Mouse (Mus musculus): Measurements from ENCODE around the gene 5530401A14Rik. TPM values are rescaled to one million over a fixed set of nuclear protein-coding genes. Genes with fewer than 3 reads are reported as not detected.

5530401A14Rik gene
- total RNA-seq (2021): under 1 TPM in 1 of 2 experiments, not detected in 1; 0.29 TPM
- long read RNA-seq, experiment 1, partial matches to known transcripts: 0 of 4 reads
- long read RNA-seq, experiment 1, other reads (novel, unspliced or antisense): 4 of 4 reads
- long read RNA-seq, experiment 2, partial matches to known transcripts: 0 of 4 reads
- long read RNA-seq, experiment 2, other reads (novel, unspliced or antisense): 4 of 4 reads

DNA sequence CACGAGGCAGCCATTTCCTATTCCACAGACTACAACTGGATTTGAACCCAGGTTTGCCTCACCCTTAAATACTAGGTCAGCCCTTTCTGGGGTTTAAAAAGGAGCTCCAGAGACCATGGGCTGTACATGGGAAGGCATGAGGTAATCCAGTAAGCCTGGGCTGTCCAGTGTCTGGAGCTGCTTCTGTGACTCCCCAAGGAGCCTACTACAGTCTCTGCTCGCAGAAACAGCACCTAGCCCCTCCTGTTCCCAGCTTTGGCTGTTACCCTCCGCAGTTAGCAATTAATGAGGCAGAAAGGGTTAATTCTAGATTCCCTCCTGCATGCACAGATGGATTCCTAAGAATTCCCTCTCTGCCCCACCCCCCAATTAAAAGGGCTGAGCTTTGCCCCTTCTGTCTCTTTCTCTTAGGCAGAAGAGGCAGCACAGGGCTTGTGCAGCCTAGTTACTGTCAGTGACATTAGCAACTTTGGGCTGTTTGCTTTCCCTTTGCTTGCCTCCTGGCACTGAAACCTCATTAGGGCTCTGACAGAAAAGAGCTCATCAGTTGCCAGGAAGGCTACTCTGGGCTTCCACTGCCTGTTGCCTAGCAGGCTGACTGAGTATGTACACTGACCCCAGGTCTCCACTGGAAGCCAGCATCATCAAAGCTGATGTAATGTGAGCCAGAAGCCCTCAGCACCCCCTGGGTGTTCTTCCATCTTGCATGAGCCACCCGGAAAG lies at the start of gene 5530401A14Rik:
5530401A14Rik (plus strand) TSS at position 424 of the 723 bp plus-strand sequence.
- DNase-seq (ENCODE audit: low spot score in 2 of 2): peak; percentile 24 to 65
- intact Hi-C loops (cut with DNase I): loop anchor here (10.0 kb wide), 1 partner anchor 104 kb away; the partner anchor contains the start of gene Asic2

DNA sequence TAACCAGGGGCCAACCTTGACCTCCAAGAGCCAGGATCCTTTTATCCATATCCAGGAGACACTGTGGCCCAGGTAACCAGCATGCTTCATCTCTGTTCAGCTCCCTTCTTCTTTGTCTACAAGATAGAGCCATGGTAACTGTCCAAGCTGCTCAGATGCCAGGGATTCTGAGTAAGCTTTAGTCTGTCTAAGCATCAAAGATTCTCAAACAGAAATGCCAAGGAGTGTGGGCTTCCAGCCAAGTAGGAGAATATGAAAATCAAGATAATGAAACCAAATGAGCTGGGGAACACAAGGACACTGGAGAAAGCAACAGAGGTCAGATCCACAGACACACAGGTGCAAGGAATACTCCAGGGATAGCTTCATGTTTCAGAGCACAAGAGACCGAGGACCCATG lies 45.7 kb upstream of the 5530401A14Rik start:
- intact Hi-C loops (cut with DNase I): no loop called here
- peak; percentile 65 to 80 for DNase-seq (ENCODE audit: low spot score in 2 of 2)

DNA sequence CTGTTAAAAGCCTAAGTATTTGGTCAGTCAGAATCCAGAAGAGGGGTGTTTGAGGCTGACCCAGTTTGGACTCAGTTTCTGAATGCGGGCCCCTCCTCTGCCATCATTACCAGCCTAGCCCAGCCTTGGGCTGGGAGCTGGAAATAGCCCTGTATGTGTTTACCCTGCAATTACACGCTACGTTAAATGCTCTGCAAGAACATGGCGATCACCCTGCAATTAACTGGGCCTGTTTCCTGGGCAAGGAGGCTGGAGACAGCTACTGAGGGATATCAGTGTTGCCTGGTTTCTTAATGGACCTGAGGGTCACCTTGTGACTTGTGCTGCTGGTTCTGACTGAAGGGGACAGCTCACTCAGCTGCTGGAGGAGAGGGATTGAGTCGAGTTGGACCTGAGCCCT lies 43.9 kb upstream of the 5530401A14Rik start:
- intact Hi-C loops (cut with DNase I): no loop called here
- no peak for DNase-seq (ENCODE audit: low spot score in 2 of 2)

DNA sequence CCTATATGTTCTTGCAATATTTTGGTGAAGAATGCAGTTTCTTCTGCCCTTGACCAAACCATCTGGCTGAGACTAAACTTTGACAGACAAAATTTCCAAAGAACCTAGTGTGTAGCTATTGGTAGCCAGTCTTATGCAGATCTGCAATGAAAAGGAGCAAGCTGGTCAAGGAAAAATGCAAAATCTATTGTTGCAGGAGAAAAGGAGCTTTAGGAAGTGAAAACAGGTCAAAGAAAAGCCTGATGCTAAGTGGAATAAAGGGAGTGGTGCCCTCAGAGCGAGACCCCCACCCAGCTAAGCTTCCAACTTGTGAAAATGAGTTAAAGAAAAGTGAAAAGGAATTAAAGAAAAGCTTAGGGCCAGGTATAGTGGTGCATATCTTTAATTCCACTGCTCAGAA lies 28.1 kb upstream of the 5530401A14Rik start:
- intact Hi-C loops (cut with DNase I): no loop called here
- DNase-seq (ENCODE audit: low spot score in 2 of 2): no peak

DNA sequence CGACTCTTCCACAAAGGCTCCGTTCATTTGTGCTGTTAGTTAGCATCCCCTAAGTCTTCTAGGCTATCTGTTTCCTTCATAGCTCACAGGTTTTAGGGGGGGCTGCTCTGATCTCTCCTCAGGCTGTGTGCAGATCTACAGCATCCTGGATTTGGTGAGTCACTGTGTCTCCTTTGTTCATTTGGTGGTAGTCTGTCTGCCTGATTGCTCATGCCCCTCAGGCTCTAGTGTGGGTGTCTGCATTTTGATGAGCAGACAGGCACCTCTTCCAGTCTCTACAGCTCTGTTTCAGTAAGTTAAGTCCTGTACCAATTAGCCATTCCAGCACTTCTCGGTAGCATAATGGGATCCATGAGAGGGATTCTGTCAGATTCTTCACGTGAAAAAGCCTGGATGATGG lies 22.0 kb upstream of the 5530401A14Rik start:
- intact Hi-C loops (cut with DNase I): no loop called here
- no peak for DNase-seq (ENCODE audit: low spot score in 2 of 2)

DNA sequence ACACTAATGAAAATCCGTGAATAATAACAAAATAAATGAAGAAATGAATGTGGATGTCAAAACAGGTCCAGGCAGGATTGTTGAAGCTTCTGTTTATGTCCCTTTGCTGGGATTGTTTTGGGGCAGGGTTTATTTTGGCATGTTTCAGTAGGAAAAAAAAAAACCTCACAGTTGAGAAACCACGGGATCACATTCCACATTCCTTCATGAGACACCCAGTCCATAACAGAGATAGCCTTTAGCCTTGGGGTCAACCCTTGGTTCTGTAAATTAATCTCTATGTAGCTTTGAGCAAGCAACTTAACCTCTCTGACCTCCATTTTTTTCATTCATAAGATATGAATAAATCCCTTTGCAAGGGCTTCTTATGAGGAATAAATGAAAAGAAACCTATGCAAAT lies 19.5 kb upstream of the 5530401A14Rik start:
- intact Hi-C loops (cut with DNase I): no loop called here
- DNase-seq (ENCODE audit: low spot score in 2 of 2): no peak

DNA sequence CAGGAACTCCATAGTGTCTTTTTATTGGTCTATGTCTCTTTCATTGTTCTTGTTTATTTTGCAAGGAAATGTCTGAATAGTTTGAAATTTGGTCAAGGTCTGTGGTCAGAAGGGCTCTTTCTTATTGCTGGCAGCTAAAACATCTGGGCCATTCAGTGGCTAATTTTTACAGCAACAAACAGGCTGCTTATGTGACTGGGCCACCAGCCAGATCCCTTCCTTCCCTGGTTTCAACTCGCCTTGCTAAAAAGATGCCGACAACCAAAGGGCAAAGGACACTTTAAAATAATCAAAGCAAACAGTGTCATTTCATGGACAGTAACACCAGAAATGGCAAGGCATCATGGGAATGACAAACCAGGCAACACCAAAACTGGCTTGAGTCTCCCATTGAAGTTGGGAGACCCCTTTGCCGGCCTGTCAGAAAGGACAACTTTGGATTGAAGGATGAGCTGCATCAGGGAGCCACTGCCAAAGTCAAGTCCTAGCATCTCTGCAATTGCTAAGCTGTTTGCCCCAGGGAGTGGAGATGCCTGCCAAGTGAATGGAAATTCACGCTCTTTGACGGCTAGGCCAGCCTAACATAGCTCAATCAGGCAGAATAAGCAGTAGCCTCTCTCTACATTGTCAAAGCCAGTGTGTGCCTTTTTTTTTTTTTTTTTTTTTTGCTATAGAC lies 15.3 kb upstream of the 5530401A14Rik start:
- DNase-seq (ENCODE audit: low spot score in 2 of 2): no peak
- intact Hi-C loops (cut with DNase I): no loop called here

DNA sequence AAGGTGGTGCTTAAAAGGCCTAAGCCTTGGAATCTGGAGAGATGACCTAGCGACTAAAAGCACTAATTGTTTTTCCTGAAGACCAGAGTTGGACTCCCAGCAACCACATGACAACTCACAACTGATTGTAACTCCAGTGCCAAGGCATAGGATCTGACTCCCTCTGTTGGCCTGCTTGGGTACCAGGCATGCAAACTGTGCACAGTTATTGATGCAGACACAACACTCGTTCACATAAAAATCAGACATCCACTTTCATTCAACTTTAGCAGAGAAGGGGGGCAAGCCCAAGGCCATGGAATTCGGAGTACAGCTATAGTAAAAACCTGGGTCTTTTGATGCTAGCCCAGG lies 14.8 kb upstream of the 5530401A14Rik start:
- intact Hi-C loops (cut with DNase I): no loop called here

DNA sequence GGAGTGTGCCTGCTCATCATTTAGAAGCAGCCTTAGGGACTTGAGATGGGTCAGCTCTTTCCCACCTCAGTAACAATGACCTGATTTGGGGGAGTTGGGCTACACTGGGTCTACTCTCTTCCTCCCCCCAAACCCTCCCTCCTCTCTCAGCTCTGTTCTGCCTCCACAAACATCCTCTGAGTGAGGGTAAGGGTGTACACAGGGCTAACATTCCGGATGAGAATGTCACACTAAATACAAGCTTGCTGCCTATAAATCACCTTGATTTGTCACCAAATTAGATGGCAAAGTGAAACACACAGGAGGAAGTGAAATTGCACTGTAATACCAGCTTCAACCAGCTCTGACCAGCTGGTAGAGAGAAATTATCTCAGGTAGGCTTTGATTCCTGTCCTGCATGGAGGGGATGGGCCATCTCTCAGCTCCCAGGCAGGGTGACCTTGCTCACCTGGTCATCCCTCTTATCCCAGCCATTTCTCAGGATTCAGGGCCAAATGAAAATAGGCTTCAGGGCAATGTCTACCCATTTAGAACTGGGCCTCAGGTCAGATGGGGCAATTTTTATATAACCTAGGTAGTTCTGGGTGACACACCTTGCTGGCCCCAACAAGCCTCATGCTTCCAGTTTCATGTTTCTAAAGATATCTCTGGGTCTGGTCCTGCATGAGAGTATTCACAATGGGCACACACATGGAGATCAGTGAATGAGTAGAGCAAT lies 12.5 kb upstream of the 5530401A14Rik start:
- DNase-seq (ENCODE audit: low spot score in 2 of 2): no peak
- intact Hi-C loops (cut with DNase I): no loop called here

More for the DNA sequence above, 14.8 kb upstream of the 5530401A14Rik start:
- DNase-seq (ENCODE audit: low spot score in 2 of 2): no peak

DNA sequence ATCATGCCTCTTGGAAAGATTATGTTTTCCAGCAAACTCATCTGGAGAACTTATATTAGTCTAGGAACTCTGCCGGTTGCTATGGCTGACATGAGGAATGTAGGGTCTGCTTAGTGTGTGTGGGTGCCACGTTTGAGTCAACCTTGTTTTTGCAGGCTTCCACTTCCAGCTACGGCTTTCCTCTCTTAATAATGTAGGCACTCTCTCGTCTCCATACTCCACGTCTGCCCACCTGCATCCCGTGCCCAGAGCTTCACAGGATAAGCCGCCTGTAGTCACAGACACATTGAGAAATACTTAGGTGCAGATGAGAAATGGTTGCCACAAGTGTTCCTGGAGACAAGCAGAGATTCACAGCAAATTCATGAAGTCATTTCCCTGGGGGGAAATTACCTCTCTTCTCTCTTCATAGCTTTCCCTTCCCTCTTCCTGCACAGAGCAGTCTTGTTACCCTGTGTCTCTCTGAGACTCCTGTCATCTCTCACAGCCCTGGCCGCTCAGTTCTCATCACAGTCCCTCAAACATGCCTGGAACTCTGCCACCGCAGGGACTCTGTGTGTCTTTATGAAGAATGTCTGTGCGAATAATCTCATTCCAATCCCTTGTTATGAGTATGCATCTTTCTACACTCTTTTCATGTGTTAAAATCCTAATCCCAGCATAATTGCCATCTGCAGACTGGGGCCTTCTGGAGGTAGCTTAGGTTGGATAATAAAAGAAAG lies 5.3 kb downstream of the 5530401A14Rik start:
- intact Hi-C loops (cut with DNase I): loop anchor here (10.0 kb wide), 1 partner anchor 99 kb away; the partner anchor contains the start of gene Asic2
- DNase-seq (ENCODE audit: low spot score in 2 of 2): peak; percentile 21 to 41

DNA sequence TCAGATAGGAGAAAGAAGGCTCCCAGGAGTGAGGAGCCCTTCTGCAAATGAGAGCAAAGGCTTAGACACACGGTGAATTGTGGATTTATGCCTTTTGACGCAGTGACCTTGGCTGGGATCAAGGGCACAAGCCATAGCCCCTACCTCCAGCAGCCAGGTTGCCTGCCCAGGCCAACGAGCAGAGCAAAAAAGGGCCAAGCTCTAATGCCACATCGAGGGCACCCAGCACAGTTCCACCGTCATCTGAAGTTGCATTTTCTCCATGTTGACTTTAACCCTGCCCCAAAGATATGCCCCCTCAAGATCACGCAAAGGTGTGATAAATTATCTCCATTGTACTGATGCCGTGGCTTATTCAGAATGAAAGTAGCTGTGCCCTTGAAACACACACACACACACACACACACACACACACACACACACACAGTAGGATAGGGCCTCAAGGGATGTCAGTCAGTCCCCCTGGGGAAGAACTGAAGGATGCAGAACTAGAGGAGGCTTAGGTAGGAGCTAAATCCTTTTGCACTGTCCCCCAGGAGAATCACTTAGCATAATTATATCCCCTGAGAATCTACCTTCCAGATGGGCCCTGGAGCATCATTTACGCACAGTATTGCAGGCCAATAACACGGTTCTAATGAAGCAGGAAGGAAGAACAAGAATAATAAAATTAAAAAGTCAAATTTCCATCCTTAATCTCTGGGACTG lies 11.2 kb downstream of the 5530401A14Rik start:
- intact Hi-C loops (cut with DNase I): no loop called here
- no peak for DNase-seq (ENCODE audit: low spot score in 2 of 2)

DNA sequence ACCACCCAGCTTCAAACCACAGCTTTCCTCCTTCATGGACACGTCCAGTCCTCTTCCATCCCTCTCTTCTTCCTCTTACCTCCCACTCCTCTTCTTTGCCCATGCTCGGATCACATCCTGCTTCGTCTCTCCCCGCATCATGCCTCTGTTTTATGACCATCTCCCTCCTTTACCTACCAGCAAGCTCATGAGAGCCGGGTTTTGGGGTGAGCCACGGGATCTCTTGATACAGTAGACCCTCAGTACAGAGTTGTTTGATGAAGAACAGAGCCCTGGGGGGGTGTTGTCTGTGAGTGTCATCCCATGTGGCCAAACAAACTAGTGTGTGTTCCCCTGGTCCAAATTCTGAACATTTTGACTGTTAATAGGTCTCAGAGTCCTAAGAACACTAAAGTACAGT lies 36.0 kb downstream of the 5530401A14Rik start:
- intact Hi-C loops (cut with DNase I): no loop called here
- no peak for DNase-seq (ENCODE audit: low spot score in 2 of 2)

DNA sequence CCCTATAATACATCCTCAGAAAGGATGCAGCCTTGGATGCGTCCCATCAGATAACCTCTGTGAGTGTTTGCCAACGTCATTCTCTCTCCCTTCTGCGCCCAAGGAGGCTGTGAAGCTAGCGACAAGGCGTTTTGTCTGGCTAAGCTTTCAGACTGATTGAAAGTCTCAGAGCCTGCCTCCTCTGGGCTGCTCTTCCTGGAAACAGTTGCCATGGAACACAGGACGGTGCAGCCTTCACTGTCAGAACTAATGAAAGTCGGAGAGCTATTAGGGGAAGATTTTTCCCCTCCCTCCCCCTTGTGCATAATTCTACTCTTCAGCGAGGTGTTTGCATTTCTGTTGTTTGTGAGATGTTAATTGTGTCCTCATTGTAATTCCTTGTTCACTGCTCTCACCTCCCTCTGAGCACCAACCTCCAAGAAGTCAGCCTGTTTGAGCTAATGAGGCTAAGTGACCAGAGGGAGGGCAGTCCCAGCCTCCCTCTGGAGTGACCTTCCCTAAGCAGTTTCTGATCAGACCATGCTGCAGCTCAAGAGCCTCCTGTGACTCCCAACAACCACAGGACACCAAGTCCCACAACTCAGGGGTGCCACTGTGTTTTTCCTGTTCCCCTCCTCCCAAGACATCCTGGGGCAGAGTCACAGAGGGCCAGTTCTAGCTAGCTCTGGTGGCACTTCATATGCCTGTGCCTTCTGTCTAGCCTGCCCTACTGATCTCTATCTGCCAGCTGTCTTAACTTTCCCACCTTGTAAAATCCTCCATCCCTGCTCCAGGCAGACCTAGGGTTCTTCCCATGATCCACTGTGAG lies 37.3 kb downstream of the 5530401A14Rik start:
- intact Hi-C loops (cut with DNase I): no loop called here
- DNase-seq (ENCODE audit: low spot score in 2 of 2): peak; percentile 49 to 62

DNA sequence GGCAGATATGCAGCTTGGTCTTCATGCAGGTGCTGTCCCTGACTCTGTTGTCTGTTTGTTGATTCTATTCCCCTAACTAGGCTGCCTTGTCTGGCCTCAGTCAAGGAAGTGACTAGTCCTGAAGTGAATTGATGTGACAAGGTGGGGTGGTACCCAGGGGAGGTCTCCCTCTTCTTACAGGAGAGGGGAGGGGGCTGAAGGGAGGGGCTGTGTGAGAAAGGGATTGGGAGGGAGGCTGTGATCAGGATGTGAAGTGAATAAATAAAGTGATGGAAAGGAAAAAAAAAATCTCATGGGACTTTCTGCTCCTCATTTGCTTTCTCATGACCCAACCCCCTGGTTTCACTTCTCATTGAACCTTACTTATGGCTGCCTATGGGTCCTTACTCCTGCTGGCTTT lies 41.8 kb downstream of the 5530401A14Rik start:
- no peak for DNase-seq (ENCODE audit: low spot score in 2 of 2)
- intact Hi-C loops (cut with DNase I): no loop called here

DNA sequence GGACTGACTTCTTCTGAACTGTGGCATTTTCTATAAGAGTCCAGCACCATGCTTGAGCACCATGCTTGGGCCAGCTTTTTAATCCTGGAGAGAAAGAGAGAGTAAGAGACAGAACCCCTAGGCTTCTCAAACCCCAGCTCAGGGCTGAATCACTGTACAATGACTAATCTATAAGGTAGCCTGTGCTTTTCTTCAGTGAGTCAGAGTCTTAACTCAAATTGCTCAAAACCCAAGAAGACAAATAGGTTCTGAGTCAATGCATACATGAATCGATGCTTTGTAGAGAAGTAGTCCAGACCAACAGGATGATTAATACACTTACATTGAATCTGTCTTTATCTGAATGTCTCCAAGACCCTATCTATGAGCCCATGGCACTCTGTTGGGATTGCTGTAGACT lies 48.3 kb downstream of the 5530401A14Rik start:
- intact Hi-C loops (cut with DNase I): no loop called here

DNA sequence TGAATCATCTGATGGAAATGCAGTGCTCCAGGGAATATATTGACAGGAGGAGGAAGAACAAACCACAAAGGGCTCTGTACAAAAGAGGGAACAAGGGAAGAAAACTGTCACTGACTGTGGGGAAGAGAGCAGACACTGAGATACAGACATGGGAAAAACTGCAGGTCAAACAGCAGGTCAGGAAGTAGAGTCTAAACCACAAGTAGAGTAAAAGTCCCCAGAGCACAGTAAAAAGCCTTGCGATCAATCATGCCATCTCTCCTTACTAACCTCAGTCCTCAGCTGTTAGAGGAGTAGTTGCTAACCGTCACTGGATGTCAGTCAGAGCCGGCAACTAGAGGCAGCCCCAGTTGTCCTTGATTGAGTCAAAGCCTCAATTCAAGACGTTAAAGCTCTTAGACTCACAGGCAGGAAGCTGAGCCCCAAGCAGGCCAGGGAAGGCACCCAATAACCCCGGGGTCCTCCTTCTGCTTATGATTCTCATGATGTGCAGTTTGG lies 49.0 kb downstream of the 5530401A14Rik start:
- DNase-seq (ENCODE audit: low spot score in 2 of 2): no peak
- intact Hi-C loops (cut with DNase I): no loop called here

More for the DNA sequence above, 48.3 kb downstream of the 5530401A14Rik start:
- DNase-seq (ENCODE audit: low spot score in 2 of 2): no peak

DNA sequence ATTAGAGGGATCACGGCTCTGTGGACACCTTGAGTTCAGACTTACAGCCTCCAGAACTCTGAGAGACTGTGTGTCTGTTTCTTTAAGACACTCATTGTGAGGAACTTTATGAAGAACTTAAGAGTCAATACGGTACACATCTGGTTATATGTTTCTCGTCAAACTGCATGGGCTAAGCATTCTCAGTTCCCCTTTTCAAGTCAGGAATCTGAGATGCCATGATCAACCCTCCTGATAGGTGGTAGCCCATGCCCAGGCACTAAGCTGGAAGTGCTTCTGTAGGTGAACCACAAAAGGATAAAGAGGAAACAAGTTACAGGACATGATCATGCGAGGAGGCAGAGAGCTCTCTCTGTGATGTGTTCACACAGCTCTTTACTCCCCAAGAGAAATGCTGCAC lies 52.6 kb downstream of the 5530401A14Rik start:
- no peak for DNase-seq (ENCODE audit: low spot score in 2 of 2)
- intact Hi-C loops (cut with DNase I): no loop called here

DNA sequence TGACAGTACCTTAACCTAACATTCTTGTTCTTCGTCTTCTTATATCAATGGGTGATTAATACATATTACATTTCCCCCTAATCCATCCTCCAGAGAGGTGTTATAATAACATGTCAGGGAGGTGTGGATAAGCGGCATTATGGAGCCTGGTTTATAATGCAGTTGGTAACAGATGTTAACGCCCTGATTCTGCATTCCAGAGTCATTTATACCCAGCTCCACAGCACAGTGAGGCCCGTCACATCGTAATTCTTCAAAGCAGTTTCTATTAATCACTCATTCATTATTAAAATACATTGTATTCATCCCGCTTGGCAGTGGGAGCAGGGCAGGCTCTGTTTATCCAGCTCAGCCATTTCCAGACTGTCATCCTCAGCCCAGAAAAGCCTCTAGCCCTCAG lies 55.0 kb downstream of the 5530401A14Rik start:
- DNase-seq (ENCODE audit: low spot score in 2 of 2): no peak
- intact Hi-C loops (cut with DNase I): no loop called here
